Mouse (Mus musculus): Measurements from ENCODE around the gene 4930522H14Rik. TPM values are rescaled to one million over a fixed set of nuclear protein-coding genes. Genes with fewer than 3 reads are reported as not detected.

Gene 4930522H14Rik
- polyA plus RNA-seq, 1 experiment from 2014 or later: not detected

- no peaks in the 10 kb centered on the region for H3K36me3 ChIP-seq (ENCODE audit: control insufficient read depth, insufficient read depth)
- no peak for TF ChIP-seq CTCF (IDR thresholded peaks at IDR 0.05; ENCODE audit: low read depth)
- WGBS: 84% methylated on average over 10 of the region's 10 CpGs
- no peak overlapping the region for H3K27ac ChIP-seq (ENCODE audit: low read depth, low read length)
- H3K9ac ChIP-seq (ENCODE audit: low read depth, low read length): no peak overlapping the region
- ATAC-seq: no peak
- no peak overlapping the region for H3K4me2 ChIP-seq (replicated peaks; ENCODE audit: low read depth)
- no peaks in the 10 kb centered on the region for H3K9me3 ChIP-seq (ENCODE audit: control insufficient read depth)
- no peak overlapping the region for H3K4me3 ChIP-seq (ENCODE audit: low read depth, low read length)
- no peaks in the 10 kb centered on the region for H3K27me3 ChIP-seq (replicated peaks; ENCODE audit: control insufficient read depth, insufficient read depth, low read length)
- no peaks in the 10 kb centered on the region for H3K4me1 ChIP-seq (replicated peaks; ENCODE audit: control insufficient read depth, insufficient read depth, low read length)
Measured at GRCm38 (mm10) chr4:109568959-109569358, 37.9 kb upstream of the 4930522H14Rik start.

- Histone ChIP-seq H3K4me3 (ENCODE audit: low read depth, low read length) (no peak overlapping the region), H3K36me3 (ENCODE audit: control insufficient read depth, insufficient read depth) (no peaks in the 10 kb centered on the region), H3K4me1 (replicated peaks; ENCODE audit: control insufficient read depth, insufficient read depth, low read length) (no peaks in the 10 kb centered on the region), H3K27me3 (replicated peaks; ENCODE audit: control insufficient read depth, insufficient read depth, low read length) (no peaks in the 10 kb centered on the region), H3K27ac (ENCODE audit: low read depth, low read length) (no peak overlapping the region), H3K9ac (ENCODE audit: low read depth, low read length) (no peak overlapping the region), H3K4me2 (replicated peaks; ENCODE audit: low read depth) (no peak overlapping the region), H3K9me3 (ENCODE audit: control insufficient read depth) (no peaks in the 10 kb centered on the region)
- WGBS: 91% methylated on average over 6 of the region's 6 CpGs
- TF ChIP-seq CTCF (IDR thresholded peaks at IDR 0.05; ENCODE audit: low read depth): no peak
- ATAC-seq: no peak
Measured at GRCm38 (mm10) chr4:109564711-109565110, 33.6 kb upstream of the 4930522H14Rik start.

- WGBS: 10% methylated on average over 11 of the region's 11 CpGs
- Histone ChIP-seq H3K4me1 (replicated peaks; ENCODE audit: control insufficient read depth, insufficient read depth, low read length) (no peaks in the 10 kb centered on the region), H3K36me3 (ENCODE audit: control insufficient read depth, insufficient read depth) (no peaks in the 10 kb centered on the region), H3K27ac (ENCODE audit: low read depth, low read length) (no peak overlapping the region), H3K9me3 (ENCODE audit: control insufficient read depth) (no peaks in the 10 kb centered on the region), H3K27me3 (replicated peaks; ENCODE audit: control insufficient read depth, insufficient read depth, low read length) (no peaks in the 10 kb centered on the region), H3K4me2 (replicated peaks; ENCODE audit: low read depth) (peak overlapping the region; percentile 22), H3K9ac (ENCODE audit: low read depth, low read length) (no peak overlapping the region), H3K4me3 (ENCODE audit: low read depth, low read length) (no peak overlapping the region)
- no peak for TF ChIP-seq CTCF (IDR thresholded peaks at IDR 0.05; ENCODE audit: low read depth)
- no peak for ATAC-seq
Measured at GRCm38 (mm10) chr4:109550338-109551150, 19.4 kb upstream of the 4930522H14Rik start.

GRCm38 (mm10) chr4:109547306-109547705 is 16.2 kb upstream of the 4930522H14Rik start:
- Histone ChIP-seq H3K27me3 (replicated peaks; ENCODE audit: control insufficient read depth, insufficient read depth, low read length) (no peaks in the 10 kb centered on the region), H3K9ac (ENCODE audit: low read depth, low read length) (no peak overlapping the region), H3K4me3 (ENCODE audit: low read depth, low read length) (no peak overlapping the region), H3K27ac (ENCODE audit: low read depth, low read length) (no peak overlapping the region), H3K4me2 (replicated peaks; ENCODE audit: low read depth) (no peak overlapping the region), H3K4me1 (replicated peaks; ENCODE audit: control insufficient read depth, insufficient read depth, low read length) (no peaks in the 10 kb centered on the region), H3K36me3 (ENCODE audit: control insufficient read depth, insufficient read depth) (no peaks in the 10 kb centered on the region), H3K9me3 (ENCODE audit: control insufficient read depth) (no peaks in the 10 kb centered on the region)
- no peak for TF ChIP-seq CTCF (IDR thresholded peaks at IDR 0.05; ENCODE audit: low read depth)
- 8% methylated on average over 2 of the region's 2 CpGs for WGBS
- ATAC-seq: no peak

- ATAC-seq: no peak
- Histone ChIP-seq H3K36me3 (ENCODE audit: control insufficient read depth, insufficient read depth) (no peaks in the 10 kb centered on the region), H3K9ac (ENCODE audit: low read depth, low read length) (no peak overlapping the region), H3K4me1 (replicated peaks; ENCODE audit: control insufficient read depth, insufficient read depth, low read length) (no peaks in the 10 kb centered on the region), H3K9me3 (ENCODE audit: control insufficient read depth) (no peaks in the 10 kb centered on the region), H3K4me2 (replicated peaks; ENCODE audit: low read depth) (no peak overlapping the region), H3K27ac (ENCODE audit: low read depth, low read length) (no peak overlapping the region), H3K27me3 (replicated peaks; ENCODE audit: control insufficient read depth, insufficient read depth, low read length) (no peaks in the 10 kb centered on the region), H3K4me3 (ENCODE audit: low read depth, low read length) (no peak overlapping the region)
- 86% methylated on average over 2 of the region's 2 CpGs for WGBS
- no peak for TF ChIP-seq CTCF (IDR thresholded peaks at IDR 0.05; ENCODE audit: low read depth)
Measured at GRCm38 (mm10) chr4:109546538-109546937, 15.4 kb upstream of the 4930522H14Rik start.

GRCm38 (mm10) chr4:109530245-109530816 is 766 bp downstream of the 4930522H14Rik start:
- TF ChIP-seq CTCF (IDR thresholded peaks at IDR 0.05; ENCODE audit: low read depth): no peak
- Histone ChIP-seq H3K4me3 (ENCODE audit: low read depth, low read length) (no peak overlapping the region), H3K27me3 (replicated peaks; ENCODE audit: control insufficient read depth, insufficient read depth, low read length) (no peaks in the 10 kb centered on the region), H3K27ac (ENCODE audit: low read depth, low read length) (no peak overlapping the region), H3K9ac (ENCODE audit: low read depth, low read length) (no peak overlapping the region), H3K4me1 (replicated peaks; ENCODE audit: control insufficient read depth, insufficient read depth, low read length) (no peaks in the 10 kb centered on the region), H3K4me2 (replicated peaks; ENCODE audit: low read depth) (no peak overlapping the region), H3K36me3 (ENCODE audit: control insufficient read depth, insufficient read depth) (no peaks in the 10 kb centered on the region), H3K9me3 (ENCODE audit: control insufficient read depth) (no peaks in the 10 kb centered on the region)
- WGBS: 77% methylated on average over 15 of the region's 15 CpGs
- no peak for ATAC-seq

Data from intestine, postnatal 0 days (tissue).